Mouse (Mus musculus) G1E (cell line): ENCODE data around the gene Unc93b1. TPM values are rescaled to one million over a fixed set of nuclear protein-coding genes. Genes with fewer than 3 reads are reported as not detected.
"Not testable (repeated sequence)": the region's sequence is repeated elsewhere in the genome, so short reads cannot be mapped to it uniquely, and the experiment has no call there.

Source experiments
- ATAC-seq: 2 replicates; pipeline ENCODE4 v1.8.0; 2016; ENCODE audit warnings: mild to moderate bottlenecking; ENCODE audit not compliant: insufficient number of reproducible peaks, poor library complexity, low FRiP score, severe bottlenecking; ENCODE audit errors: extremely low read depth
- DNase-seq: peaks from one replicate; pipeline ENCODE4 v3.0.0; 2012; ENCODE audit warnings: low spot score
- H3K27me3 ChIP-seq: 2 replicates; pipeline ENCODE4 v1.6.1; 2012; ENCODE audit warnings: mild to moderate bottlenecking, low read length, inconsistent platforms; ENCODE audit not compliant: insufficient read depth
- H3K36me3 ChIP-seq: replicated peaks from 2 replicates; pipeline ENCODE3; 2012; ENCODE audit warnings: mild to moderate bottlenecking, inconsistent platforms
- H3K4me1 ChIP-seq: 2 replicates; pipeline ENCODE4 v1.6.1; 2012; ENCODE audit warnings: low read depth, low read length, inconsistent platforms, mixed read lengths; ENCODE audit not compliant: insufficient read depth
- H3K4me3 ChIP-seq: 2 replicates; pipeline ENCODE4 v1.5.1; 2012; ENCODE audit warnings: low read depth, mild to moderate bottlenecking, inconsistent platforms, low read length, moderate library complexity, mixed read lengths
- H3K9me3 ChIP-seq: replicated peaks from 2 replicates; pipeline ENCODE4 v1.6.1; 2012; ENCODE audit warnings: inconsistent platforms
- CTCF ChIP-seq: IDR thresholded peaks from 2 replicates; pipeline ENCODE4 v1.5.1; 2012; ENCODE audit warnings: low read depth, low read length, inconsistent platforms, mixed read lengths
- GATA1 ChIP-seq: IDR thresholded peaks from 2 replicates; pipeline ENCODE4 v1.6.1; 2012; ENCODE audit warnings: borderline replicate concordance, low read length, inconsistent platforms, mixed read lengths
- GATA2 ChIP-seq: IDR thresholded peaks from 2 replicates; pipeline ENCODE4 v1.6.1; 2012; ENCODE audit warnings: low read depth, low read length, inconsistent platforms, borderline replicate concordance
- POLR2AphosphoS5 ChIP-seq: IDR thresholded peaks from 2 replicates; pipeline ENCODE4 v1.6.1; 2012; ENCODE audit warnings: low read depth, low read length, inconsistent platforms; ENCODE audit not compliant: insufficient replicate concordance
- TAL1 ChIP-seq: conservative IDR thresholded peaks from 2 replicates; pipeline ENCODE4 v1.6.1; 2012; ENCODE audit warnings: low read depth, low read length, inconsistent platforms, mixed read lengths
- polyA plus RNA-seq: library from polyadenylated mRNA; stranded (reverse); fragments of >175 nt; gene quantifications from 2 replicates; pipeline ENCODE4 v1.2.3, GENCODE M21; 2012
- total RNA-seq, 2 experiments: library from RNA; stranded (forward) in 1 of 2; stranded (reverse) in 1 of 2; fragments of 200-1000 nt in 1 of 2; fragments of >200 nt in 1 of 2; fragmentation: Nextera tagmentation in 1 of 2; gene quantifications; 2 replicates each; pipeline ENCODE4 v1.2.3; 2014 to 2017

The Unc93b1 gene
- total and polyA plus RNA-seq, 3 experiments, result 0.16 to 0.53 (median 0.22) TPM

- Histone ChIP-seq H3K36me3 (no peaks in the 10 kb centered on the region), H3K4me1 (peaks cover 6% of the 10 kb centered on the region; the same call in 1 of the 2 replicates), H3K9me3 (no peaks in the 10 kb centered on the region), H3K27me3 (peaks cover 16% of the 10 kb centered on the region; the same call in 1 of the 2 replicates), H3K4me3 (no peak overlapping the region)
- ATAC-seq, result no peak
- TF ChIP-seq CTCF (no peak), GATA1 (no peak), TAL1 (no peak), POLR2AphosphoS5 (no peak), GATA2 (no peak)
- DNase-seq, result no peak
These were observed 15.3 kb downstream of the Unc93b1 start for GRCm38 (mm10) chr19:3950331-3950730.

- TF ChIP-seq GATA1 (no peak), TAL1 (no peak), GATA2 (no peak), POLR2AphosphoS5 (no peak)
- no peak for DNase-seq
These were observed 16.5 kb downstream of the Unc93b1 start for GRCm38 (mm10) chr19:3951461-3951860.

GRCm38 (mm10) chr19:3952099-3952498, 17.1 kb downstream of the Unc93b1 start:
- Histone ChIP-seq H3K4me1 (no peaks in the 10 kb centered on the region; the same call in 1 of the 2 replicates), H3K27me3 (peaks cover 22% of the 10 kb centered on the region; the same call in 1 of the 2 replicates), H3K4me3 (no peak overlapping the region), H3K9me3 (no peaks in the 10 kb centered on the region), H3K36me3 (no peaks in the 10 kb centered on the region)
- ATAC-seq (no peak), DNase-seq (no peak)
- TF ChIP-seq POLR2AphosphoS5 (no peak), GATA2 (no peak), CTCF (no peak), TAL1 (no peak), GATA1 (no peak)

More at GRCm38 (mm10) chr19:3951461-3951860, 16.5 kb downstream of the Unc93b1 start:
- no peaks in the 10 kb centered on the region for H3K36me3 ChIP-seq
- H3K9me3 ChIP-seq, result no peaks in the 10 kb centered on the region
- peaks cover 22% of the 10 kb centered on the region; the same call in 1 of the 2 replicates for H3K27me3 ChIP-seq
- H3K4me1 ChIP-seq, result peaks cover 3% of the 10 kb centered on the region; the same call in 1 of the 2 replicates
- H3K4me3 ChIP-seq, result no peak overlapping the region
- ATAC-seq, result no peak

- Histone ChIP-seq H3K27me3 (peaks cover 23% of the 10 kb centered on the region; the same call in 1 of the 2 replicates), H3K36me3 (no peaks in the 10 kb centered on the region), H3K4me3 (no peak overlapping the region), H3K9me3 (no peaks in the 10 kb centered on the region), H3K4me1 (no peaks in the 10 kb centered on the region; the same call in 1 of the 2 replicates)
- TF ChIP-seq GATA2 (no peak), POLR2AphosphoS5 (no peak), GATA1 (no peak), TAL1 (no peak), CTCF (no peak)
- ATAC-seq (no peak), DNase-seq (no peak)
These were observed 20.0 kb downstream of the Unc93b1 start for GRCm38 (mm10) chr19:3955033-3955432.

- no peaks in the 10 kb centered on the region; the same call in 1 of the 2 replicates for H3K9me3 ChIP-seq
- no peaks in the 10 kb centered on the region for H3K36me3 ChIP-seq
- H3K4me3 ChIP-seq, result no peak overlapping the region
- no peak for TF ChIP-seq TAL1
- peaks cover 19% of the 10 kb centered on the region; the same call in 1 of the 2 replicates for H3K27me3 ChIP-seq
- no peak for ATAC-seq
- no peak for DNase-seq
- no peaks in the 10 kb centered on the region for H3K4me1 ChIP-seq
These were observed 20.8 kb downstream of the Unc93b1 start for GRCm38 (mm10) chr19:3955804-3956203.

GRCm38 (mm10) chr19:3957296-3958036, 22.5 kb downstream of the Unc93b1 start:
- ATAC-seq, H3K36me3 ChIP-seq, H3K4me3 ChIP-seq, DNase-seq, H3K9me3 ChIP-seq, H3K4me1 ChIP-seq: not testable (repeated sequence)
- H3K27me3 ChIP-seq, result peaks cover 22% of the 10 kb centered on the region; the same call in 1 of the 2 replicates

- TF ChIP-seq CTCF (no peak), GATA1 (no peak), POLR2AphosphoS5 (no peak), TAL1 (no peak), GATA2 (no peak)
- Histone ChIP-seq H3K4me3 (no peak within 1 kb of the TSS), H3K27me3 (peaks cover 22% of the 10 kb centered on the region; the same call in 1 of the 2 replicates), H3K4me1 (no peaks in the 10 kb centered on the region), H3K36me3 (no peaks in the 10 kb centered on the region), H3K9me3 (no peaks in the 10 kb centered on the region; the same call in 1 of the 2 replicates)
- no peak for ATAC-seq
- DNase-seq, result no peak
These were observed 23.5 kb downstream of the Unc93b1 start, which contains the start of gene Aldh3b3 for GRCm38 (mm10) chr19:3958470-3958869. Gene Aldh3b3, plus strand, starts transcription at chr19:3958645.
